Mouse (Mus musculus) embryonic facial prominence, embryonic 14.5 days (tissue): ENCODE data around the gene Kif6. TPM values are rescaled to one million over a fixed set of nuclear protein-coding genes. Genes with fewer than 3 reads are reported as not detected.
A peak's percentile ranks its signal among the peaks of the same experiment; 100 is the strongest.

Experiments used
- ATAC-seq: fragments of 200-750 bp; cut with Nextera tagmentation; 2 replicates; pipeline ENCODE4 v1.8.0; 2017; ENCODE audit warnings: low read depth, moderate number of reproducible peaks, moderate TSS enrichment
- DNase-seq: peaks from one replicate; pipeline ENCODE4 v3.0.0-alpha.2; 2015; ENCODE audit warnings: low spot score
- H3K27ac ChIP-seq: fragments of 300-500 bp; sonication (generic); replicated peaks from 2 replicates; pipeline ENCODE4 v1.5.1; 2014; ENCODE audit warnings: low read depth, mild to moderate bottlenecking, low read length, moderate library complexity
- H3K27me3 ChIP-seq: fragments of 300-500 bp; sonication (generic); replicated peaks from 2 replicates; pipeline ENCODE4 v1.6.1; 2014; ENCODE audit warnings: low read length; ENCODE audit not compliant: control insufficient read depth, insufficient read depth
- H3K36me3 ChIP-seq: fragments of 300-500 bp; sonication (generic); 2 replicates; pipeline ENCODE4 v1.6.1; 2014; ENCODE audit warnings: low read length, mixed read lengths; ENCODE audit not compliant: control insufficient read depth, insufficient read depth
- H3K4me1 ChIP-seq: fragments of 300-500 bp; sonication (generic); 2 replicates; pipeline ENCODE4 v1.6.1; 2014; ENCODE audit warnings: antibody characterized with exemption, low read length; ENCODE audit not compliant: control insufficient read depth, insufficient read depth
- H3K4me2 ChIP-seq: fragments of 300-500 bp; sonication (generic); 2 replicates; pipeline ENCODE4 v1.6.1; 2014; ENCODE audit warnings: low read depth, mild to moderate bottlenecking, low read length, moderate library complexity, mixed read lengths
- H3K4me3 ChIP-seq: fragments of 300-500 bp; sonication (generic); 2 replicates; pipeline ENCODE4 v1.5.1; 2014; ENCODE audit warnings: low read depth, mild to moderate bottlenecking, low read length
- H3K9ac ChIP-seq: fragments of 300-500 bp; sonication (generic); 2 replicates; pipeline ENCODE4 v1.6.1; 2014; ENCODE audit warnings: low read depth, mild to moderate bottlenecking, low read length, moderate library complexity, mixed read lengths
- H3K9me3 ChIP-seq: fragments of 300-500 bp; sonication (generic); 2 replicates; pipeline ENCODE4 v1.6.1; 2016; ENCODE audit warnings: low read length; ENCODE audit not compliant: control insufficient read depth
- WGBS: fragments of 180-500 bp; shearing (Covaris S2); extraction: QIAGEN DNeasy Blood & Tissue Kit; methylation state at CpG from one replicate; pipeline ENCODE4 v1.1.7; 2014; 5-methylcytosine and 5-hydroxymethylcytosine counted together
- polyA plus RNA-seq: library from polyadenylated mRNA; unstranded; fragments of >200 nt; fragmentation: Nextera tagmentation; extraction: Ambion mirVana; gene quantifications from 2 replicates; pipeline ENCODE4 v1.2.1, GENCODE M21; 2014

Gene Kif6
- polyA plus RNA-seq, 1 experiment from 2014 or later: 2.1 TPM

- H3K9me3 ChIP-seq: 0 out of 2 replicates have a peak, but pooled peaks cover 5% of the 10 kb centered on the region
- DNase-seq (peak; percentile 22), ATAC-seq (no peak)
- no peaks in the 10 kb centered on the region for H3K27me3 ChIP-seq
- H3K4me2 ChIP-seq: no peak overlapping the region
- 65% methylated on average over 6 of the region's 6 CpGs for WGBS
- H3K27ac ChIP-seq: no peak overlapping the region
- H3K4me1 ChIP-seq: no peaks in the 10 kb centered on the region
- no peak overlapping the region for H3K9ac ChIP-seq
- H3K4me3 ChIP-seq: no peak overlapping the region
- H3K36me3 ChIP-seq: no peaks in the 10 kb centered on the region
Observed at GRCm38 (mm10) chr17:49750889-49751324, 136.0 kb downstream of the Kif6 start.

- WGBS: 89% methylated on average over 7 of the region's 7 CpGs
- no peak overlapping the region for H3K9ac ChIP-seq
- no peak overlapping the region for H3K4me3 ChIP-seq
- no peak overlapping the region for H3K4me2 ChIP-seq
- H3K4me1 ChIP-seq: no peaks in the 10 kb centered on the region
- H3K36me3 ChIP-seq: no peaks in the 10 kb centered on the region
- H3K27ac ChIP-seq: no peak overlapping the region
- no peaks in the 10 kb centered on the region for H3K9me3 ChIP-seq
- DNase-seq: no peak
- H3K27me3 ChIP-seq: no peaks in the 10 kb centered on the region
- ATAC-seq: no peak
Observed at GRCm38 (mm10) chr17:49753874-49754273, 138.9 kb downstream of the Kif6 start.

GRCm38 (mm10) chr17:49756862-49757261 is 141.9 kb downstream of the Kif6 start:
- no peaks in the 10 kb centered on the region for H3K27me3 ChIP-seq
- no peak overlapping the region for H3K27ac ChIP-seq
- ATAC-seq: peak; percentile 71; the same call in 1 of the 2 replicates
- H3K4me1 ChIP-seq: no peaks in the 10 kb centered on the region
- DNase-seq: peak; percentile 58
- H3K9ac ChIP-seq: no peak overlapping the region
- H3K9me3 ChIP-seq: no peaks in the 10 kb centered on the region
- H3K4me3 ChIP-seq: no peak overlapping the region
- H3K4me2 ChIP-seq: no peak overlapping the region
- 83% methylated on average over 19 of the region's 19 CpGs for WGBS
- H3K36me3 ChIP-seq: no peaks in the 10 kb centered on the region

GRCm38 (mm10) chr17:49759047-49759446 is 144.1 kb downstream of the Kif6 start:
- Histone ChIP-seq H3K4me3 (no peak overlapping the region), H3K9me3 (no peaks in the 10 kb centered on the region), H3K27ac (no peak overlapping the region), H3K27me3 (no peaks in the 10 kb centered on the region), H3K36me3 (no peaks in the 10 kb centered on the region), H3K4me1 (no peaks in the 10 kb centered on the region), H3K9ac (no peak overlapping the region), H3K4me2 (no peak overlapping the region)
- no peak for ATAC-seq
- 78% methylated on average over 4 of the region's 4 CpGs for WGBS
- DNase-seq: no peak

GRCm38 (mm10) chr17:49761260-49761659 is 146.3 kb downstream of the Kif6 start:
- no peak overlapping the region for H3K4me2 ChIP-seq
- DNase-seq (peak; percentile 57), ATAC-seq (peak; percentile 55; the same call in 1 of the 2 replicates)
- no peak overlapping the region for H3K4me3 ChIP-seq
- 63% methylated on average over 11 of the region's 11 CpGs for WGBS
- H3K9ac ChIP-seq: no peak overlapping the region
- no peaks in the 10 kb centered on the region for H3K27me3 ChIP-seq
- no peaks in the 10 kb centered on the region for H3K9me3 ChIP-seq
- no peaks in the 10 kb centered on the region for H3K4me1 ChIP-seq
- H3K36me3 ChIP-seq: no peaks in the 10 kb centered on the region
- no peak overlapping the region for H3K27ac ChIP-seq

- Histone ChIP-seq H3K9ac (no peak overlapping the region), H3K4me2 (no peak overlapping the region), H3K36me3 (no peaks in the 10 kb centered on the region), H3K27ac (no peak overlapping the region), H3K9me3 (no peaks in the 10 kb centered on the region), H3K4me1 (no peaks in the 10 kb centered on the region), H3K4me3 (no peak overlapping the region), H3K27me3 (no peaks in the 10 kb centered on the region)
- ATAC-seq (no peak), DNase-seq (no peak)
- WGBS: 76% methylated on average over 8 of the region's 8 CpGs
Observed at GRCm38 (mm10) chr17:49761838-49762237, 146.9 kb downstream of the Kif6 start.

GRCm38 (mm10) chr17:49764963-49765362 is 150.0 kb downstream of the Kif6 start:
- H3K36me3 ChIP-seq: no peaks in the 10 kb centered on the region
- no peaks in the 10 kb centered on the region for H3K4me1 ChIP-seq
- H3K9me3 ChIP-seq: no peaks in the 10 kb centered on the region
- H3K4me3 ChIP-seq: no peak overlapping the region
- 52% methylated on average over 6 of the region's 6 CpGs for WGBS
- ATAC-seq: no peak
- H3K4me2 ChIP-seq: no peak overlapping the region
- H3K27me3 ChIP-seq: no peaks in the 10 kb centered on the region
- DNase-seq: no peak
- no peak overlapping the region for H3K9ac ChIP-seq
- H3K27ac ChIP-seq: no peak overlapping the region

GRCm38 (mm10) chr17:49767717-49768370 is 152.9 kb downstream of the Kif6 start:
- H3K27me3 ChIP-seq: no peaks in the 10 kb centered on the region
- no peak for ATAC-seq
- WGBS: 33% methylated on average over 10 of the region's 10 CpGs
- no peak overlapping the region for H3K27ac ChIP-seq
- DNase-seq: no peak
- no peaks in the 10 kb centered on the region for H3K36me3 ChIP-seq
- no peak overlapping the region for H3K9ac ChIP-seq
- no peak overlapping the region for H3K4me3 ChIP-seq
- H3K4me2 ChIP-seq: no peak overlapping the region
- H3K4me1 ChIP-seq: no peaks in the 10 kb centered on the region
- no peaks in the 10 kb centered on the region for H3K9me3 ChIP-seq

- DNase-seq (peak; percentile 56), ATAC-seq (0 out of 2 replicates have a peak, but pooled peaks have one; percentile 33)
- Histone ChIP-seq H3K4me3 (no peak overlapping the region), H3K9ac (no peak overlapping the region), H3K27me3 (no peaks in the 10 kb centered on the region), H3K4me1 (no peaks in the 10 kb centered on the region), H3K9me3 (no peaks in the 10 kb centered on the region), H3K27ac (no peak overlapping the region), H3K4me2 (no peak overlapping the region), H3K36me3 (no peaks in the 10 kb centered on the region)
- WGBS: 49% methylated on average over 10 of the region's 10 CpGs
Observed at GRCm38 (mm10) chr17:49771703-49772315, 156.9 kb downstream of the Kif6 start.
